Mouse (Mus musculus) limb, embryonic 13.5 days (tissue): ENCODE results near the gene Gm10310. TPM values are rescaled to one million over a fixed set of nuclear protein-coding genes. Genes with fewer than 3 reads are reported as not detected.
"Not testable (repeated sequence)": the region's sequence is repeated elsewhere in the genome, so short reads cannot be mapped to it uniquely, and the experiment has no call there.

Experiments used
- ATAC-seq: fragments of 200-750 bp; cut with Nextera tagmentation; 2 replicates; pipeline ENCODE4 v1.8.0; 2017; ENCODE audit warnings: low read depth, moderate number of reproducible peaks, moderate TSS enrichment; ENCODE audit not compliant: low FRiP score
- H3K27ac ChIP-seq: fragments of 300-500 bp; sonication (generic); 2 replicates; pipeline ENCODE4 v1.5.1; 2015; ENCODE audit warnings: inconsistent platforms, mild to moderate bottlenecking, moderate library complexity
- H3K27me3 ChIP-seq: fragments of 300-500 bp; sonication (generic); 2 replicates; pipeline ENCODE4 v1.6.1; 2015; ENCODE audit warnings: mild to moderate bottlenecking, inconsistent platforms
- H3K36me3 ChIP-seq: fragments of 300-500 bp; sonication (generic); 2 replicates; pipeline ENCODE4 v1.6.1; 2015; ENCODE audit warnings: inconsistent platforms, mild to moderate bottlenecking, moderate library complexity
- H3K4me1 ChIP-seq: fragments of 300-500 bp; sonication (generic); 2 replicates; pipeline ENCODE4 v1.6.1; 2015; ENCODE audit warnings: inconsistent platforms
- H3K4me2 ChIP-seq: fragments of 300-500 bp; sonication (generic); replicated peaks from 2 replicates; pipeline ENCODE4 v1.6.1; 2015; ENCODE audit warnings: inconsistent platforms, mild to moderate bottlenecking, moderate library complexity
- H3K4me3 ChIP-seq: fragments of 300-500 bp; sonication (generic); 2 replicates; pipeline ENCODE4 v1.5.1; 2015; ENCODE audit warnings: moderate library complexity, mild to moderate bottlenecking, inconsistent platforms
- H3K9ac ChIP-seq: fragments of 300-500 bp; sonication (generic); 2 replicates; pipeline ENCODE4 v1.6.1; 2015; ENCODE audit warnings: mild to moderate bottlenecking, inconsistent platforms
- H3K9me3 ChIP-seq: fragments of 300-500 bp; sonication (generic); 2 replicates; pipeline ENCODE4 v1.6.1; 2016; ENCODE audit warnings: inconsistent platforms
- WGBS: fragments of 180-500 bp; shearing (Covaris S2); methylation state at CpG from one replicate; pipeline ENCODE4 v1.1.7; 2015; 5-methylcytosine and 5-hydroxymethylcytosine counted together
- polyA plus RNA-seq: library from polyadenylated mRNA; unstranded; fragments of >200 nt; fragmentation: Nextera tagmentation; extraction: Ambion mirVana; gene quantifications from 2 replicates; pipeline ENCODE4 v1.2.1, GENCODE M21; 2015

Gm10310 gene
- polyA plus RNA-seq = not detected in 2 replicates

GRCm38 (mm10) chr10:129984962-129985361, at the start of gene Gm10310:
Gene Gm10310 (minus strand): TSS chr10:129985062.
- not testable (repeated sequence) for H3K4me3 ChIP-seq, H3K27me3 ChIP-seq, H3K36me3 ChIP-seq, H3K9me3 ChIP-seq, H3K4me1 ChIP-seq, H3K4me2 ChIP-seq, ATAC-seq, H3K9ac ChIP-seq, H3K27ac ChIP-seq
- WGBS = no CpG with 5 or more reads among the region's 1 CpGs

- no peak within 1 kb of the TSS for H3K9ac ChIP-seq
- no peaks in the 10 kb centered on the region for H3K4me1 ChIP-seq
- no peak within 1 kb of the TSS for H3K27ac ChIP-seq
- no peaks in the 10 kb centered on the region for H3K9me3 ChIP-seq
- H3K36me3 ChIP-seq = no peaks in the 10 kb centered on the region
- H3K4me3 ChIP-seq = no peak within 1 kb of the TSS
- no peak within 1 kb of the TSS for H3K4me2 ChIP-seq
- H3K27me3 ChIP-seq = no peaks in the 10 kb centered on the region
- no peak for ATAC-seq
Observed at GRCm38 (mm10) chr10:130030048-130030447, 45.2 kb upstream of the Gm10310 start, which contains the start of gene Olfr821. Gene Olfr821 (plus strand): TSS chr10:130030348.

GRCm38 (mm10) chr10:130012321-130012720, 27.5 kb upstream of the Gm10310 start, which contains the start of gene Olfr820:
Gene Olfr820 (plus strand): TSS chr10:130012621.
- Histone ChIP-seq H3K27me3 (no peaks in the 10 kb centered on the region), H3K36me3 (no peaks in the 10 kb centered on the region), H3K9me3 (no peaks in the 10 kb centered on the region), H3K4me3 (no peak within 1 kb of the TSS), H3K9ac (no peak within 1 kb of the TSS), H3K4me2 (no peak within 1 kb of the TSS), H3K4me1 (no peaks in the 10 kb centered on the region), H3K27ac (no peak within 1 kb of the TSS)
- ATAC-seq = no peak

- H3K27ac ChIP-seq, ATAC-seq, H3K27me3 ChIP-seq, H3K4me2 ChIP-seq, H3K36me3 ChIP-seq, H3K9ac ChIP-seq, H3K9me3 ChIP-seq, H3K4me3 ChIP-seq, H3K4me1 ChIP-seq: not testable (repeated sequence)
- WGBS = 85% methylated on average over 4 of the region's 4 CpGs
Observed at GRCm38 (mm10) chr10:130005366-130005765, 20.5 kb upstream of the Gm10310 start.

GRCm38 (mm10) chr10:130004104-130004503, 19.2 kb upstream of the Gm10310 start:
- H3K27me3 ChIP-seq, H3K27ac ChIP-seq, H3K9ac ChIP-seq, H3K4me2 ChIP-seq, H3K4me3 ChIP-seq, H3K36me3 ChIP-seq, H3K4me1 ChIP-seq, ATAC-seq, H3K9me3 ChIP-seq: not testable (repeated sequence)
- WGBS = 86% methylated on average over 4 of the region's 4 CpGs

GRCm38 (mm10) chr10:129981867-129982266, 3.0 kb downstream of the Gm10310 start:
- WGBS = no CpG with 5 or more reads among the region's 3 CpGs
- H3K9ac ChIP-seq, H3K36me3 ChIP-seq, ATAC-seq, H3K4me3 ChIP-seq, H3K27ac ChIP-seq, H3K9me3 ChIP-seq, H3K4me2 ChIP-seq, H3K4me1 ChIP-seq, H3K27me3 ChIP-seq: not testable (repeated sequence)

GRCm38 (mm10) chr10:129976040-129976439, 8.8 kb downstream of the Gm10310 start, which contains the start of gene Olfr247:
Gene Olfr247 (minus strand): TSS chr10:129976140.
- H3K36me3 ChIP-seq, H3K4me1 ChIP-seq, H3K9me3 ChIP-seq, ATAC-seq, H3K4me3 ChIP-seq, H3K4me2 ChIP-seq, H3K9ac ChIP-seq, H3K27ac ChIP-seq, H3K27me3 ChIP-seq: not testable (repeated sequence)
- no CpG with 5 or more reads among the region's 2 CpGs for WGBS

- not testable (repeated sequence) for H3K27me3 ChIP-seq, H3K4me1 ChIP-seq, H3K9ac ChIP-seq, H3K36me3 ChIP-seq, ATAC-seq, H3K4me3 ChIP-seq, H3K4me2 ChIP-seq, H3K9me3 ChIP-seq, H3K27ac ChIP-seq
- WGBS = no CpG with 5 or more reads among the region's 3 CpGs
Observed at GRCm38 (mm10) chr10:129972994-129973393, 11.9 kb downstream of the Gm10310 start.

GRCm38 (mm10) chr10:129967166-129967565, 17.7 kb downstream of the Gm10310 start, which contains the start of gene Olfr819:
Gene Olfr819 (minus strand): TSS chr10:129967266.
- H3K4me3 ChIP-seq, H3K9me3 ChIP-seq, H3K4me1 ChIP-seq, H3K9ac ChIP-seq, H3K4me2 ChIP-seq, H3K36me3 ChIP-seq, ATAC-seq, H3K27me3 ChIP-seq, H3K27ac ChIP-seq: not testable (repeated sequence)
- 74% methylated on average over 2 of the region's 2 CpGs for WGBS

- not testable (repeated sequence) for H3K27me3 ChIP-seq, ATAC-seq
- 96% methylated on average over 2 of the region's 3 CpGs for WGBS
Observed at GRCm38 (mm10) chr10:129966232-129966631, 18.6 kb downstream of the Gm10310 start.

GRCm38 (mm10) chr10:129949000-129949399, 35.9 kb downstream of the Gm10310 start, which contains the start of gene Olfr818:
Gene Olfr818 (minus strand): TSS chr10:129949100.
- no peaks in the 10 kb centered on the region for H3K27me3 ChIP-seq
- no peaks in the 10 kb centered on the region for H3K36me3 ChIP-seq
- no peak within 1 kb of the TSS for H3K4me2 ChIP-seq
- no peak within 1 kb of the TSS for H3K9ac ChIP-seq
- 87% methylated on average over 2 of the region's 2 CpGs for WGBS
- no peak for ATAC-seq
- no peaks in the 10 kb centered on the region for H3K4me1 ChIP-seq
- no peaks in the 10 kb centered on the region for H3K9me3 ChIP-seq
- no peak within 1 kb of the TSS for H3K4me3 ChIP-seq
- H3K27ac ChIP-seq = no peak within 1 kb of the TSS

More at GRCm38 (mm10) chr10:129966232-129966631, 18.6 kb downstream of the Gm10310 start:
- H3K9me3 ChIP-seq, H3K4me1 ChIP-seq, H3K4me3 ChIP-seq, H3K36me3 ChIP-seq, H3K27ac ChIP-seq, H3K4me2 ChIP-seq, H3K9ac ChIP-seq: not testable (repeated sequence)
